Mouse (Mus musculus): Measurements from ENCODE around the gene Cstf1.

DNA sequence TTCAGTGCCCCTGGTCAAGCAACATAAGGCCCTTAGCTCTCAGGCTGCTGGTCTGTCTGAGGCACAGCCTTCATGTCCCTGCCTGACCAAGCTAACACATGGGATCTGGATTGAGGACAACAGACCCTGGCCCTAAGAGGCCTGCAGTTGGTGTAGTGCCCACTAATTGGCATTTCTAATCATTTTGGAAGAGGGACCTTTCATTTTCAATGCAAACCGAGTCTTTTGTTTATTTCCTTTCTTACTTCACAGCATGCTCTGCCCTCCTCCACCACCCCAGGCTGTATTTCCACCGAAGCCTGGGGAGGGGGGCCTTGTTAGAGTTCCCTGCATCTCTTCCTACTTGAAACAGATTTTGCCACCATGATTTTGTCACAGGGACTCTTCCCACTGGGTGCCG lies 29.5 kb upstream of the Cstf1 start:
- TF ChIP-seq E2F4 (IDR thresholded peaks at IDR 0.05; ENCODE audit: insufficient read depth), result no peak
- no peak for TF ChIP-seq TCF12 (IDR thresholded peaks at IDR 0.05; ENCODE audit: insufficient read depth, poor library complexity, severe bottlenecking)
- no peak for TF ChIP-seq USF1 (IDR thresholded peaks at IDR 0.05; ENCODE audit: low read depth)
- TF ChIP-seq POLR2A (IDR thresholded peaks at IDR 0.05; ENCODE audit: insufficient read length, low read depth), result no peak
- no peak for TF ChIP-seq MYOD1 (IDR thresholded peaks at IDR 0.05; ENCODE audit: control insufficient read depth in 1 of 3, insufficient read length in 2 of 3, low read depth in 2 of 3)
- TF ChIP-seq MYOG (IDR thresholded peaks at IDR 0.05; ENCODE audit: control insufficient read depth in 1 of 3, insufficient read depth in 1 of 3, insufficient read length in 2 of 3, low read depth in 2 of 3), result no peak
- TF ChIP-seq TCF3 (IDR thresholded peaks at IDR 0.05; ENCODE audit: insufficient read length, low read depth), result no peak
- no peak for TF ChIP-seq SRF (IDR thresholded peaks at IDR 0.05; ENCODE audit: control insufficient read depth, insufficient read length, low read depth)
- TF ChIP-seq MAX (IDR thresholded peaks at IDR 0.05; ENCODE audit: low read depth), result no peak
